Mouse (Mus musculus) monocyte, adult 2 months (primary cell): ENCODE data around the gene Sap30bp.

Source experiments
- DNase-seq, 2 experiments: peaks; one replicate each; pipeline ENCODE4 v3.0.0; 2022; ENCODE audit warnings: low spot score in 2 of 2, low read depth in 1 of 2

Gene Sap30bp

DNA sequence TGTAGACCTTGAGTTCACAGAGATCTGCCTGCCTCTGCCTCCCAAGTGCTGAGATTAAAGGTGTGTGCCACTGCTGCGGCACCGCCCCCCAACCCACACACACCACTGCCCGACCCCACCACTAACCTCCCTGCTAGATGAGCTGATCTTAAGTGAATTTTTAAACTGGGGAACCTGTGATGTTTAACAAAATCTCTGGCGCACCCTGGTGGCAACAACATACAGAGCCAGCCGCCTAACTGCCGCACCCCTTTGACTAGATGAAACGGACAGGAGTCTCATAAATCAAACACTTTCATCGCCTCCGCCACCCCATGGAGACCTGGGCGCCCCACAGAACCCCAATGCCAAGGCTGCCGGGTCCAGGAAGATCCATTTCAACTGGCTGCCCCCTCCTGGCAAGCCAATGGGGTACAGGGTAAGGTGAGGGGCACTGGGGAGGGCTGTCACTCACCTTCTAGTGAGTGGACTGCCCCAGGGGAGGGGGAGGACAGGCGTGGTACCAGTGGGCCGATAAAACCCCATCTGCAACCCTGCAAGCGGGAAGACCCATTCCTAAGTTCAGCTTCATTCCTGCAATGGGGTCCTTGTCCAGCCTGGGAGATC is 66.6 kb downstream of the Sap30bp start:
- peak in 1 of 2 experiments; percentile 46 for DNase-seq

DNA sequence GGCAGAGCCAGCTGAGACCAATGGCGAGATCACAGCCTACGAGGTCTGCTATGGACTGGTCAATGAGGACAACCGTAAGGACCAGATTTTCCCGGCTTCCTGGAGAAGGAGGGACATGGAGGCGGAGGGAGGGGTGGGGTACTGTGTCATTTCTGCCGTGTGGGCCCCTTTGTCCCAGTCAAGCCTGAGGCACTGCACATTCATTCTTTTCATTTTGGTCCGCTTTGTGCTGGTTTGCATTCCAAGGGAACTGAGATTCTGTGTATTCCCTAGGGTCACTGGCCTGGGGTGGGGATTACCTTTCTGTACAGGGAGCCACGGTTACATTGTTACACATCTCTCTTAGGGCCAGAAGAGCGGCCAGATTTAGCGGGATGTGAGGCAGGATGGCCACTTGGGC is 67.5 kb downstream of the Sap30bp start:
- DNase-seq, result no peak

DNA sequence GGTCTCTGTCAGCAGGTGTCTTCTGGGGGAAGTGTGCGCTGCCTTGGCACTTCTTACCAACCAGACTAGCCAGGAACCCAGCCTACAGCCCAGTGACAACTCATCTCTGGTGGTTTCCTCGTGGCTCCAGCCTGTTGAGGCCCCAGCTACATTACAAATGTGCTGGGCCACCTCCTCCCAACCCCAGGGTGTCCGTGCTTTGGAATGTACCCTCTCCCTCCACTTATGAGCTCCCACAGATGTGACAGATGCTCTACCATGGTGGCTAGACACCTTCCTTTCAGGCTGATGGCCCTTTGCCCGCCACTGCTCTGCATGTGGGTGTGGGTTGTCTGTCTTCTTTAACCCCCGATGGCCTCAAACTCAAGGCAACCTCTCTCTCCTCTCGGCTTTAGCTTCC is 68.6 kb downstream of the Sap30bp start:
- DNase-seq, result no peak

DNA sequence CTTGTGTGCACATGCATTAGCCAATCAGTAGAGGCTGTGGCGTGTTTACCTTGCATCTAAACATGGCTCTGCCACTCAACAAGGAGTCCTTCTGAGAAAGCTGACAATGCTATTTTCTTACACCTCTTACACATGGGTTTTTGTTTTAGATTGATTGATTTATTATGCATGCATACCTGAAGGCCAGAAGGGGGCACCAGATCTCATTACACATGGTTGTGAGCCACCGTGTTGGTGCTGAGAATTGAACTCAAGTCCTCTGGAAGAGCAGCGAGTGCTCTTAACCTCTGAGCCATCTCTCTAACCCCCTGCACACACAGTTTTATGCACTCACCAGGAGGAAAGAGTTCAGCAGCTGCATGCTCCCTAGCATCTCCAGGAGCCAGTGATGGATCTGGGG is 69.8 kb downstream of the Sap30bp start:
- DNase-seq, result no peak

DNA sequence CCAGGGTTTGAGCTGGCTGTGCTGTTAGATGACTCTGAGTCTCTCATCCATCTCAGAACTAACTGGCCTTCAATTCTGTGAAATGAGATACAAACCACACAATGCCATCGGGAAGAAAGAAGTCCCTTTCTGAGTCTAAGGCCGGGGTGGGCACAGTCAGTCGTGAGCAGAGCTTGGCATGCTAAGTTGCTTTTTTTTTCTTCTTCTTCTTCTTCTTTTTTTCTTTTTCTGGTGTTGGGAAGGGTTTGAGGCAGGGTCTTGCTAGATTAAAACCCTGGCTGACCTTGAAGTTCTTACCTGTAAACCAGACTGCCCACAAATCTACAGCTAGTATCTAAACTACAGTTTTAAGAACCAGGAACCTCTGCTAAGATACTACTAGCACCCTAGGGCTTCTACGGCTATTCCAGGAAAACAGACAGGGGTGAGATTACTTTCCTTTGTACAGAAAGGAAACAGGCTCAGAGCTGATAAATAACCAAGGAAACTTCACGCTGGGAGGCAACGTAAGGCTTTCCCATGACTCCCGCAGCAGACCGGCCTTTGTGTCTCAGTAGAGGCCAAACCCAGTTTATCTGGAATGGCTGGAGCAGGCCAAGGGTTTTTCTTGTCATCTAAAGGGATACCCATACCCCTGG is 71.2 kb downstream of the Sap30bp start:
- no peak for DNase-seq

DNA sequence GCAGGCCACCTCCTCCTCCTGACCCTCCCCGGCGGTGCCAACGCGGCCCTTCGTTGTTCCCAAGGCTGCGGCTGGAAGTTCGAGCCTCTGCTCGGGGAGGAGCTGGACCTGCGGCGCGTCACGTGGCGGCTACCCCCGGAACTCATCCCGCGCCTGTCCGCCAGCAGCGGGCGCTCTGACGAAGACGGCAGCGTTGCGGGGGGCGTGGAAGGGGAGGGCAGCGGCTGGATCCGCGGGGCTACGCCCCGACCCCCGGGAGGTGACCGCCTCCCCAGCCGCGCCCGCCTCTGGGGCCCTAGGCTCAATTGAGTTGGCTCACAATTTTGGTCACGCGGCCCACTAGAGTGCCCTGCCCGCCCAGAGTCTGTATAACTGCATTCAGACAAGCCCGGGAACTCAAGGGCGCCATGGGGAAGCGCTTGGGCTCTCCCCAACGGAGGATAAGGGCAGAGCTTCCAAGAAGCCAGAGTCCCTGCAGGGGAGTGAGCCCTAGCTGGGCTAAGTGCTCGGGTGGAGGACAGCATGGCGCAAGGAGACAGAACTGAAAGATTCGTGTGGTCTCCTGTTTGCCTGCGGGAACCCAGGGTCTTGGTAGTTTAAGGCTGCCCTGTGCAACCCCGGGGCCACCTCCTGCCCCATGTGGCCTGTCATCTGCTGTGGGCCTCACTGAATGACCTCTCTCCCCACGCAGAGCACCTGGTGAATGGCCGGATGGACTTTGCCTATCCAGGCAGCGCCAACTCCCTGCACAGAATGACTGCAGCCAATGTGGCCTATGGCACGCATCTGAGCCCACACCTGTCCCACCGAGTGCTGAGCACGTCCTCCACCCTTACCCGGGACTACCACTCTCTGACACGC is 72.0 kb downstream of the Sap30bp start:
- DNase-seq, result peak in 1 of 2 experiments; percentile 41

DNA sequence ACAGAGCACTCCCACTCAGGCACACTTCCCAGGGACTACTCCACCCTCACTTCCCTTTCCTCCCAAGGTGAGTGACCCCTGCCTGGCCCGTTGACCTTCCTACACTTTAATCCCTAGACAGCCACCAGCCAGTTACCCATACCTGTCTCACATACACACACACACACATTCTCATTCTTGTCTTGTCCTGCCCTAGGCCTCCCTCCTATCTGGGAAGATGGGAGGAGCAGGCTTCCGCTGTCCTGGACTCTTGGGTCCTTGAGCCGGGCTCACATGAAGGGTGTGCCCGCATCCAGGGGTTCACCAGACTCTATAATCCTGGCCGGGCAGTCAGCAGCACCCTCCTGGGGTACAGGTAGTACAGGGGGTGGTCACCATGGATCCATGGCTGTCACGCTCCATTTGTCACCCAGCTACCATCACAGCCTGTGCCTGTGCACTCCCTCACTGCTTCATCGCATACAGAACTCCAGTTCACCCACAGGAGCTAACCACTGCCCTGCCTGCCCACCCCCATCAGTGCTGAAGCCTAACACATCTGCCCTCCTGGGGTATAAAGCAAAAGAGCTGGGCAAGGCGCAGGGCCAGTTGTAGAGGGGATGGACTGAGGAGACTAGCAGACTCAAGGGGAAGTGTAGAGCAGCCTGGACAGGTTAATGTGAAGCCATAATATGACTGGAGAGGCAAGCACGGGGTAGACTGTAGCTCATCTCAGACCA is 72.8 kb downstream of the Sap30bp start:
- DNase-seq, result no peak

DNA sequence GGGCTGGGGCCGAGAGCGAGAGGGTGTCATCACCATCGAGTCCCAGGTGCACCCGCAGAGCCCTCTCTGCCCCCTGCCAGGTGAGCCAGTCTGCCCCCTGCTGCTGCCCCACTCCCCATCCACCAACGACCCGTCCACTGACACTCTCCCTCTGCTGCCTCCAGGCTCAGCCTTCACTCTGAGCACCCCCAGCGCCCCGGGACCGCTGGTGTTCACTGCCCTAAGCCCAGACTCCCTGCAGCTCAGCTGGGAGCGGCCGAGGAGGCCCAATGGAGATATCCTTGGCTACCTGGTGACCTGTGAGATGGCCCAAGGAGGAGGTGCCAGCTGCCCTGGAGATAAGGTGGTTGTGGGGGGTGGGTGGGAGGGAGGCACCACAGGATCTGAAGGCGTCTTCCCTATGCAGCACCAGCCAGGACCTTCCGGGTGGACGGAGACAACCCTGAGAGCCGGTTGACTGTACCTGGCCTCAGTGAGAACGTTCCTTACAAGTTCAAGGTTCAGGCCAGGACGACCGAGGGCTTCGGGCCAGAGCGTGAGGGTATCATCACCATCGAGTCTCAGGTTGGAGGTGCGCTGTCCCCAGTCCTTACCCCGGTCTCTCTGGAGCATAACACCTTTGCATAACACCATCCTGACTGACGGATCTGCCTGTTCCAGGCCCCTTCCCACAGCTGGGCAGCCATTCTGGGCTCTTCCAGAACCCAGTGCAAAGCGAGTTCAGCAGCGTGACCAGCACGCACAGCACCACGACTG is 74.2 kb downstream of the Sap30bp start:
- DNase-seq, result no peak

DNA sequence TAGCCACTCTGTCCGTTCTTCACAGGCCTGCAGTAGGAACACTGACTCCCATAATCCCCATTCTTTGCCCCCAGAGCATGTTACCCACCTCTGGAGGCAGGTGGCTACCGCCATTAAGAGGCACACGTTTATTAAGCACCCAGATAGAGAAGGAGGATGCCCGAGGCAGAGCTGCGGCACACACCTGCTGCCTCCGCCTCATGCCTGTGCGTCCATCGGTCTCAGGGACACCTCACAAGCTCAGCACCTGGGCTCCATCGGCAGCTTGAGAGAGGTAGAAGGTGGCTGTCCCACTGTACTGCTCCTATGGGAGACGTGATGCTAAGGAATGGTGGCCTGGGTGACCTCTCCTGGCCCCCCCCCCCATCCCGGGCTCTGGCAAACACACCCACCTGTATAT is 75.3 kb downstream of the Sap30bp start:
- DNase-seq, result no peak

DNA sequence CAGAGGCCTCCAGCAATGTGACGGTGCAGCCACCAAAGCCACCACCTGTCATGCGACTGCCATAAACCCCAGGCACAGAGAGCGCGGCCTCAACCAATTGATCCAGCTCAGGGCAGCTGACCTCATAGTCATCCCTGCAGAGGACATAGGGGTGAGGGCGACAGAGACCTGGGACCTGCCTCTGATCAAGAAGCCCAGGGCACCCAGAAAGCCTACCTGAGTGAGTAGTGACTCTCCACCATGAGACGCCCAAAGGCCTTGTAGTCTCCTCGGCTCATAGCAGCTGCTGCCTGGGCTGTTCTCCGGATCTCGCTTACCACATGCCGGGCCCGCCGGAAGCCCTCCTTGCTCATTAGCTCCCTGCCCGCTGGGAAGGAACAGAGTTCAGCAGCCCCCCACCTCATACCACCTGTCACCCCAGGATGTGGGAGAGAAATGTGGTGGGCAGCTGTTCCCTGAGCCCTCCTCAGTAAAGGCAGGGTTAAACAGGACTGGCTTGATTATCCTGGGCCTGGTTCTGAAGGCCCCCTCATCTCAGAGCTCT is 75.8 kb downstream of the Sap30bp start:
- no peak for DNase-seq

DNA sequence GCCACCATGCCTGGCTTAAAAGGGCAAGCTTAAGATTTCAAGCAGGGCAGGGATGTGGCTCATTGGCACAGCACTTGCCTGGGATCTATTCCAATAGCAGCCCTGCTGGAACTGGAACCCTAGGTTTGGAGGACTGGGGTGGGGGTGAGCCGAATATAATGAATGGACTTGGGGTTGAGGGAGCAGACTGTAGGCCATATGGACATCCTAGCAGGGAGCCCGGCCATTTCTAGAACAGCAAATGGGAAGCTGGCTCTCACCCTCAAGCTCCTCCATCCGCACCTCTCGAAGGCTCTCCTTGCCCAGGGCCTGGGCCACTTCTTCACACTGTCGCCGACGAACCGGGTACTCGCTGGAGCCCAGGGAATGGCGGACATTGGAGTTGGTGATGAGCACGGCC is 76.6 kb downstream of the Sap30bp start:
- no peak for DNase-seq

DNA sequence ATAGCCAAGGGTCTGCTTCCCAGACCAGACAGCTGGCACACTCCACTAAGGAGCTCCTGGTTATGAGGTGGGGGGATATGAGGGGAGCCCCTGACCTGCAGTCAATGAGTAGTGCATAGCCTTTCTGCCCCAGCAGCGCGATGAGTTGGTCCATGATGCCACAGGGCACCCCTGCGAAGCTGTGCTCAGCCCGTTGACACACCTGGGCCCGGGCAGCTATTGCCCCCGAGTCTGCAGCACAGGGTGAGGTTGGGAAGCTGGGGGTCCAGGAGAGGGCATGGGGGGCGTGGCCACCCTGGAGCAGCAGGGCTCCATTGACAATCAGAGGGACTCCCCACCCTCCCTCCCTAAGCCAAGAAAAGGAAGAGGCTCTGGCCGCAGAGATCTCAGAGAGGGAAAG is 77.1 kb downstream of the Sap30bp start:
- DNase-seq, result no peak

DNA sequence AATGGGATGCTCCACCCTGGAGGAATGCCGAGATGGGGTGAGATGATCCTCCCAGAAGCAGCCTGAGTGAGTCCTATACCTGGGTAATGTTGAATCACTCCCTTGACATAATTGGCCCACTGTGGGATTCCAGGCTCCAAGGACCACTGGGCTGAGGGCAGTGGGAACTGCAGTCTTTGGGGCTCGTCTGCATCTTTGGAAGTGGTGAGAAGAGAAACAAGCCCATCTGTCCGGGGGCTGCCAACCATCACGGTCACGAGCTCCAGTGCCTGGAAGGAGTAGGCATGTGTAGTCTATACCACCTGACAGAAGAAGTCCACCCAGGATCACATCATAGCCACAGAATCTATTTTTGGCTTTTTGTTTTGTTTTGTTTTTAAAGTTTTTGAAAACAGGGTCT is 77.9 kb downstream of the Sap30bp start:
- no peak for DNase-seq

DNA sequence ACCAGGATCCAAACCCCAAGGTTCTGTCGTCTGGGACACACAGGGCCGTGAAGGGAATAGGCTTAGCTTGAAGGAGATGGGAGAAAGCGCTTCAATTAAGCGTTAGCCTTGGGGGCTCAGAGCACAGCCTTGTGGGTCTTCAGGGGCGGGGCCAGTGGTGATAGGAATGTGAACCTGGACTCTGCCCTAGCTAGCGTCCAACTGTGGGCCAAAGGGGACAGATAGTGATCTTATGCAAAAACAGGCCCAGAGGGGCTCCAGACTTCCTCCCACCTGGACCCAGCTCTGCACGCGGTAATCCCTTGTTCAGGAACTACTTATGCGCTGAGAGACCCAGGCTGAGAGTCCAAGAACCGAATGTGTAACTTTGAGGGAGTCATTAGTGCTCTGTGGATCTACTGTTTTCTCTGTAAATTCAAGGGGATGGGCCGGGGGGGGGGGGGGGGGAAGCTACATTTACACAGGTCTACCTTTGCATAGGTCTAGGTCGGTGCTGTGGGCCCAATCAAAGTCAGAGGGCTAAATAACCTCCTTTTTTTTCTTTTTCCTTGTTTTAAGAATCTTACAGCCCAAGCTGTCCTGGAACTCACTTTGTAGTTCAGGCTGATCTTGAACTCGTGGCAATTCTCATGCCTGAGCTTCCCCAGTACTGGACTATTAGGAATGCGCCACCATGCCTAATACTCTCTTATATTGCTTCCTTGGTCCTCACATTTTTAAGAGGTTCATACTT is 78.6 kb downstream of the Sap30bp start:
- no peak for DNase-seq

DNA sequence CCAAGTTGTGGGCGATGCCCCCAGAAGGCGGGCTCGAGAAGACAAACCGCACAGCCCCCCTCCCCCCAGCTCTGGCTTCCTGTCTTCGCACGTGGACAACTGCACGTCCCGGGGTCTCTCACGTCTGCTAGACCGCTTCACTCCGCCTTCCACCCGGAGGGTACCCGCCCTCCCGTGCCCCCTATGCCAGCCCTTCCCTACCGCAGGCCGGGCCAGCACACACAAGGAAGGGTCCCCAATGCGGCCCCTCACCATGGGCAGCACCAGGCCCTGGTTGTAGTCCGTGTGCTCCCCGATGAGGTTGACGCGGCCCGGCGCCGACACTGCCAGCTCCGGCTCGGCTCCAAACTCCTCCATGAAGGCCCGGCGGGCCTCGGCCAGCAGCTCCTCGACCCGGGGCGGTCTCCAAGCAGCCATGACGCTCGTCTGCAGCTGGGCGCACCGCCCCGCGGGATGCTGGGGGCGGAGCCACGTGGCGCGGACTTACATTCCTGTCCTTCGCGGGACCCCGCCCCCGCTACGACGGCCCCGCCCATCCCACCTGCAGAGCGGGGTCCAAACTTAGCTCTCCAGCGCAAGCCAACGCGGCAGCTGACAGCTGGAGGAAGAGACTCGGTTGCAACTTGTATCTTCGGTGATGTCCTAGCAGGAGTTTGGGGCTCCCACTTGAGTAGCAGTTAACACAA is 79.3 kb downstream of the Sap30bp start, which contains the start of gene Galk1:
Gene Galk1 (minus strand): TSS at position 458 of the 686 bp plus-strand sequence.
- peak in 1 of 2 experiments; percentile 60 for DNase-seq

DNA sequence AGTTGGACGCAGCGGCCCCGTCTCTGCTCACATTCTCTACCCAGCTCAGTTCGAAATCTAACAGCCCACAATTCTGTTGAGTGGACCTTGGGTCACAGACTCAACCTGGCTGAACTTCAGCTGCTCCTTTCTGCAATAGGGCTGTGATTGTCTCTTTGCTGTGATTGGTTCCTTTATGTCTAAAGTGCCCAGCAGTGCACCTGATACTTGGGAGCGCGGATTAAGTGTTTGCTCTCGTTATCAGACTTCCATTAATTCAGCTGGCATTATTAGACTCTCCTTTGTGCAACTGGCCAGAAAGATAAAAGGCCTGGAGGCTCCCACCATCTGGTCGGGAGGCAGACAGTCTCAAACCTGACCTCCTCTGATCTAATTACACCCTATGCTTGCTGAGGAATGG is 81.7 kb downstream of the Sap30bp start:
- no peak for DNase-seq
